Comparison of ENCODE assay signal across 10 mouse cellular contexts in genomic region chr4:66215170-66215618, GRCm38 (mm10).
DNase-seq lines count a peak whose midpoint lies in the region.
"Had no signal": no experiment of that assay in that cellular context is flagged by ENCODE, and none has a peak within 500 bp of the region (broad histone marks: within the 10 kb centered on the region; RNA-seq: fewer than 3 reads in every experiment).

No protein-coding gene starts in this region.

- DNase-seq in layer of hippocampus, postnatal 10 days (ENCODE audit: low spot score in 2 of 2): peak; percentile 16 to 38
- DNase-seq in layer of hippocampus, adult 18-20 months (ENCODE audit: low spot score in 2 of 2): no peak
- DNase-seq in cerebellum, adult 9-11 months: peak; percentile 76
- peak; percentile 20 to 22 for DNase-seq in heart, postnatal 10 days
- DNase-seq in retina, adult 2 months (ENCODE audit: low read depth, low spot score): peak; percentile 15
- no peak for DNase-seq in kidney, adult 9 months
- DNase-seq in c-Kit-positive CD71-positive TER-119-positive erythroid progenitor cells, embryonic 14.5 days (ENCODE audit: low spot score): no peak
- DNase-seq in spleen, postnatal 36 days (ENCODE audit: low spot score in 2 of 2): no peak
- DNase-seq: liver, embryonic 13.5 days; right cerebral cortex, adult 18-20 months had no signal

- intact Hi-C loops in heart, postnatal 10 days (cut with DNase I): no loop called here

Comparison
In these comparisons a context has a peak if more than half of its experiments do, and no peak if none do; other contexts are left out.
1. DNase-seq: peak in layer of hippocampus, postnatal 10 days (2 of 2), cerebellum, adult 9-11 months (single experiment), heart, postnatal 10 days (2 of 2) and retina, adult 2 months (single experiment); none in layer of hippocampus, adult 18-20 months (0 of 2), kidney, adult 9 months (single experiment), c-Kit-positive CD71-positive TER-119-positive erythroid progenitor cells, embryonic 14.5 days (single experiment) and spleen, postnatal 36 days (0 of 2).